Mouse (Mus musculus) intestine, embryonic 15.5 days (tissue): ENCODE results near the gene Kcnn4. TPM values are rescaled to one million over a fixed set of nuclear protein-coding genes. Genes with fewer than 3 reads are reported as not detected.

Experiments used
- polyA plus RNA-seq: library from polyadenylated mRNA; unstranded; fragments of >200 nt; fragmentation: Nextera tagmentation; extraction: Ambion mirVana; gene quantifications from 2 replicates; pipeline ENCODE4 v1.2.1, GENCODE M21; 2015

Kcnn4 gene
- polyA plus RNA-seq, 1 experiment from 2014 or later: 2.7 TPM

Other genes starting within 250 kb of the Kcnn4 start
- gene Zfp235, start 236.1 kb upstream of the Kcnn4 start, polyA plus RNA-seq: 12.7 and 15.2 TPM in 2 replicates
- 3.8 TPM in 2 replicates for gene Zfp114, start 195.2 kb upstream of the Kcnn4 start, polyA plus RNA-seq
- gene Zfp111, start 158.8 kb upstream of the Kcnn4 start, polyA plus RNA-seq: 7.4 and 7.9 TPM in 2 replicates
- 4.3 and 4.5 TPM in 2 replicates for gene Zfp109, start 132.7 kb upstream of the Kcnn4 start, polyA plus RNA-seq
- 2.8 and 3.1 TPM in 2 replicates for gene Zfp108, start 115.5 kb upstream of the Kcnn4 start, polyA plus RNA-seq
- gene Zfp93, start 99.8 kb upstream of the Kcnn4 start, polyA plus RNA-seq: 5.4 and 6.1 TPM in 2 replicates
- gene Zfp61, start 69.0 kb upstream of the Kcnn4 start, polyA plus RNA-seq: 23.6 and 24.6 TPM in 2 replicates
- 6.0 and 7.5 TPM in 2 replicates for gene Zfp94, start 53.6 kb upstream of the Kcnn4 start, polyA plus RNA-seq
- 0.18 and 0.27 TPM in 2 replicates for gene Tescl, start 36.3 kb upstream of the Kcnn4 start, polyA plus RNA-seq
- gene Lypd5, start 21.1 kb upstream of the Kcnn4 start, polyA plus RNA-seq: not detected in 2 replicates
- gene Smg9, start 29.4 kb downstream of the Kcnn4 start, polyA plus RNA-seq: 19.6 and 21.8 TPM in 2 replicates
- not detected in 2 replicates for gene Irgc1, start 82.0 kb downstream of the Kcnn4 start, polyA plus RNA-seq
- 8.7 and 10.5 TPM in 2 replicates for gene Plaur, start 92.2 kb downstream of the Kcnn4 start, polyA plus RNA-seq
- 2.8 and 3.3 TPM in 2 replicates for gene Cadm4, start 111.8 kb downstream of the Kcnn4 start, polyA plus RNA-seq
- 32.0 and 36.6 TPM in 2 replicates for gene Zfp428, start 136.7 kb downstream of the Kcnn4 start, polyA plus RNA-seq
- gene AC161166.1, start 142.2 kb downstream of the Kcnn4 start, polyA plus RNA-seq: 0.14 and 0.24 TPM in 2 replicates
- 5.3 and 5.7 TPM in 2 replicates for gene Irgq, start 160.4 kb downstream of the Kcnn4 start, polyA plus RNA-seq
- not detected in 2 replicates for gene Pinlyp, start 175.9 kb downstream of the Kcnn4 start, polyA plus RNA-seq
- gene Xrcc1, start 176.0 kb downstream of the Kcnn4 start, polyA plus RNA-seq: 79.9 and 101 TPM in 2 replicates
- gene Ethe1, start 217.3 kb downstream of the Kcnn4 start, polyA plus RNA-seq: 35.7 and 36.7 TPM in 2 replicates
- gene Zfp575, start 217.4 kb downstream of the Kcnn4 start, polyA plus RNA-seq: 3.2 and 3.6 TPM in 2 replicates
- gene Phldb3, start 240.5 kb downstream of the Kcnn4 start, polyA plus RNA-seq: 0.35 and 0.39 TPM in 2 replicates